Mouse (Mus musculus) urinary bladder, postnatal 4 days (tissue): ENCODE data around the gene Cyb561d2.

Source experiments
- DNase-seq, 2 experiments: peaks; one replicate each; pipeline ENCODE4 v3.0.0; 2021 to 2022; ENCODE audit warnings: low spot score in 2 of 2

Gene Cyb561d2

DNA sequence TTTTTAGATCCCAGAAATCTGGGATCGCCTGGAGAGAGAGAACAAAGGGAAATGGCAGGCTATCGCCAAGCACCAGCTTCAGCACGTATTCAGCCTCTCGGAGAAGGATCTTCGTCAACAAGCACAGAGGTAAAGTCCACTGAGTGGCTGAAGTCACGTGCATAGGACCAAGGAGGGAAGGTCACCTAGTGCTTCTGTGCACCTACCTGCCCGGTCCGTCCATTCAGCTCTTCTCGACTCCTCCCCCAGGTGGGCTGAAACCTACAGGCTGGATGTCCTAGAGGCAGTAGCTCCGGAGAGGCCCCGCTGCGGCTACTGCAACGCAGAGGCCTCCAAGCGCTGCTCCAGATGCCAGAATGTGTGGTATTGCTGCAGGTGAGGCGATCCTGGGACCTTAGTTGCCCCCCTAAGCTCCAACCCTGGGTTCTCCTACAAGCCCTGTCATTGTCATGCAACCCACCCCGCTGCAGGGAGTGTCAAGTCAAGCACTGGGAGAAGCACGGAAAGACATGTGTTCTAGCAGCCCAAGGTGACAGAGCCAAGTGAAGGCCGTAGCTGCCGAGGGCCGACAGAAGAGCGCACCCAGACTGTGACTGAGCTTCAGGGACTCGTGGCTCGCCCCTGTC lies 8.6 kb upstream of the Cyb561d2 start:
- no peak for DNase-seq

DNA sequence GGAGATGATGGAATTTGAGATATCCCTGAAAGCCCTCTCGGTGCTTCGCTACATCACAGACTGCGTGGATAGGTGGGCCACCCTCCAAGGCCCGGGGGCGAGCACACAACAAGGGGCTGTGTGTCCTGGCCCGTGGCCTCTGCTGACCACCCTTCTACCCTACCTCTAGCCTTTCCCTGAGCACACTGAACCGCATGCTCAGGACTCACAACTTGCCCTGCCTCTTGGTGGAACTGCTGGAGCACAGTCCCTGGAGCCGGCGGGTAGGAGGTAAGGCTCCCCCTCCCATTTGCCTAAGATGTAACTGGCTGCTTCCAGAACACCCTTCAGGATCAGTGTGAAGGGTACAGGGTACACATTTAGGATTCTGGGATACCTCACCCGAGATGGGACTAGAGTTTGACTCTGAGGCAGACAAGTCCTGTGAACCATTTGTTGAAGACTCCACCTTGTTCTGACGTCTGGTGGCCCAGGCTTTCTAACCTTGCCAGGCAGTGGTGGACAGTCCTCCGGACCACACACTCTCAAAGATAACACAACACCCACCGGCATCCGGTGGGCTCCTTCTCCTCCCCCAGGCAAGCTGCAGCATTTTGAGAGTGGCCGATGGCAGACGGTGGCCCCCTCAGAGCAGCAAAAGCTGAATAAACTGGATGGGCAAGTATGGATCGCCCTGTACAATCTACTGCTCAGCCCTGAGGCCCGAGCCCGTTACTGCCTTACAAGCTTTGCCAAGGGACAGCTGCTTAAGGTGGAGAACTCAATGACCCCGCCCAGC lies 7.5 kb upstream of the Cyb561d2 start:
- DNase-seq = no peak

DNA sequence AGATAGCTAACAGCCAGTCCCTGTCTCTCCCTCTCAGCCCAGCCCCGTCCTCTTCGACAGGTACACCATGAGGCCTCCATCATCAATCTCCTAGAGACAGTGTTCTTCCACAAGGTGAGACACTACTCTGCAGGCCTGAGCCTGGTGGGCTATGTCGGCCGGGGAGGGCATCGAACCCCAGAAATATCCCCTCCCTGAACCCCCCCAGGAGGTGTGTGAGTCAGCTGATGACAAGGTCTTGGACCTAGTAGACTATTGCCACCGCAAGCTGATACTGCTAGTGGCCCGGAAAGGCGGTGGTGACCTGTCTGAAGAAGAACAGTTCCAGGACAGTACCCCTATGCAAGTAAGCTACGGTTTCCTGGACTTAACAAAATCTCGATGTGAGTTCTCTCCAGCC lies 6.8 kb upstream of the Cyb561d2 start:
- DNase-seq = no peak

DNA sequence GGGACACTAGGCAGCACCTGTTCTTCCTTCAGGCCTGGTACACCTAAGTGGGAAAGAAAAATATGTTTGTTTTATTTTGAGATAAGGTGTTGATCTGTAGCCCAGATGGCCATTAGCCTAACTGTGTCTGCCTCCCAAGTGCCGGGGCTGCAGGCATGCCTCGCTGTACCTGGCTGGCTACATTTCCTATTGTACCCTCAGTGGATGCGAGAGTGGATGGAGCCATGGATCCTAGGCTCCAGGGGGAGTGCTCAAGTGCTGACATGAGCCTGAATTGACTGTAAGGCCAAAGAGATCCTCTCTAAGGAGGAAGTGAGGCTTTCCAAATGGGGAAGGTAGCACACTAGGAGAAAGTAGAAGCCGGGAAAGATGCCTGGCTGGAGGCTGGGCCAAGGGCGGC lies 6.0 kb upstream of the Cyb561d2 start:
- DNase-seq = no peak

DNA sequence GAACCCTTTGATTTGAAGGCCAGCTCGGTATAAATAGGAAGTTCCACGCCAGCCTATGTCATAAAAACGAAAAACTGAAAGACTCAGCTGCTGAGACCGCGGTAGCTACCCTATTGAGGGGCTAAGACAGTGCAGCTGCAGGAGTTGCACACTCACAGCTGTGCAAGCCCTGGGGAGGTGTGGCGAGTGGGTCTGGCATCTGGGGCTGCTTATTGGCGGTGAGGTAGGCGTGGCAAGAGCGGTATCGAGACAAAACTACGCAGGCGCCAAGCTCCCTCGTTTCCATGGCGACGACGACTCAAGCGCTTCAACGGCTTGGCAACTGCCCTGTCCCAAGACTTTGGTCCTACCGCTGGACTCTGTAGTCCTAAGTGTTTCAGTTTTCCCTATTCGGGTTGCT lies 5.0 kb upstream of the Cyb561d2 start, which contains the start of gene Zmynd10:
Gene Zmynd10, plus strand, starts transcription at position 273 of the 400 bp plus-strand sequence.
- peak; percentile 81 to 91 for DNase-seq

DNA sequence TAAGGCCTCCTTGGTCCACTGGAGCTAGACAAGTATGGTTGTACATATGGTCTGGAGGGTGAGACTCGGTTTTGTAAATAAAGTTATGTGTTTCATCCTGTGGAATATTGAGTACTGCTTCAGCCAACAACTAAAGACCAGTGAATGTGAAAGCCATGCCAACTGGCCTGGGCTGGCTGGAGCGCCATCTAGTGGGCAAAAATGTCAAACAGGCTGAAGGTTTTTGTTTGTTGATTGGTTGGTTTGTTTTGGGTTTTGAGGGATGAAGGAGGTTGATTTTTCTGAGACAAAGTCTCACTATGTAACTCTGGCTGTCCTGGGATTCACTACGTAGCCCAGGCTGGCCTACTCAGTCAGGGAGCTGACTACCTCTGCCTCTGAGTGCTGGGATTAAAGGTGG lies 3.6 kb upstream of the Cyb561d2 start:
- DNase-seq = peak in 1 of 2 experiments; percentile 78

DNA sequence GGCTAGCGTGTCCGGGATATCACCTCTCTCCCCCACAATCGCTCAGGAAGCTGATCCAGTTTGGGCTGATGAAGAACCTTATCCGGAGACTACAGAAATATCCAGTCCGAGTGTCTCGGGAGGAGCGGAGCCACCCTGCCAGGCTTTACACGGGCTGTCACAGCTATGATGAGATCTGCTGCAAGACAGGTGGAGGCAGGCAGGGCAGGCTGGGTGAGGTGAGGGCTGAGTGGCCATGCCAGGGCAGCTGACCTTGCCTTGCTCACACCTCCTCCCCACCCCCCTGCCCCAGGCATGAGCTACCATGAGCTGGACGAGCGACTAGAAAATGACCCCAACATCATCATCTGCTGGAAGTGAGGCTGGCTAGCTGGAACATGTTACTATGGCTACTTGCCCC lies 3.2 kb upstream of the Cyb561d2 start:
- no peak for DNase-seq

DNA sequence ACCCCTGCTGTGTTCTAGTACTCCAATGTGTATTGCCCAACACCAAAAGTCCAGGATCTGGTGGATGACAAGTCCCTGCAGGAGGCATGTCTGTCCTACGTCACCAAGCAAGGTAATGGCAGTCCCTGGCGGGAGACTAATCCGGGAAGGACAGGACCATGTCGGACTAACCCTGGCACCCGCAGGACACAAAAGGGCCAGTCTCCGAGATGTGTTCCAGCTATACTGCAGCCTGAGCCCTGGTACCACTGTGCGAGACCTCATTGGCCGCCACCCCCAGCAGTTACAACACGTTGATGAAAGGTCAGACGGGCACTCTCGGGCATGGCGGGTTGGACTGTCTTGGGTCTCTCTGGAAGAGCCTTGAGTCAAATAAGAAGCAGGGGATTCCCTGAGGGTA lies 2.7 kb upstream of the Cyb561d2 start:
- DNase-seq = no peak

DNA sequence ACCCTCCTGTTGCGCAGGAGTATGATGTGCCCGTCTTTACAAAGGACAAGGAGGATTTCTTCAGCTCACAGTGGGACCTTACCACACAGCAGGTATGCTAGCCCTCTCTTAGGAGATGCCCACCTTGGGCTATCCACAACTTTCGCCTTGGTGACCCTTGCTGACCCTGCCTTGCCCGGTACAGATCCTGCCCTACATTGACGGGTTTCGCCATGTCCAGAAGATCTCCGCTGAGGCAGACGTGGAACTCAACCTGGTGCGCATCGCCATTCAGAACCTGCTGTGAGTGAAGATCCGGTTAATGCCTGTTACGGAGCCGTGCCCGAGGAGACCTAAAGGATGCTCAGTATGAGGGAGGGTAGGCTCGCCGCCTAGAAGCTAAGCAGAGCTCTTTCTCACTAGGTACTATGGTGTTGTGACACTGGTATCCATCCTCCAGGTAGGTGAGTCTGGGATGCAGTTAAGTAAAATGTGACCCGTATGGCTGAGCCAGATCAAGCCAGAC lies 2.3 kb upstream of the Cyb561d2 start:
- DNase-seq = no peak

DNA sequence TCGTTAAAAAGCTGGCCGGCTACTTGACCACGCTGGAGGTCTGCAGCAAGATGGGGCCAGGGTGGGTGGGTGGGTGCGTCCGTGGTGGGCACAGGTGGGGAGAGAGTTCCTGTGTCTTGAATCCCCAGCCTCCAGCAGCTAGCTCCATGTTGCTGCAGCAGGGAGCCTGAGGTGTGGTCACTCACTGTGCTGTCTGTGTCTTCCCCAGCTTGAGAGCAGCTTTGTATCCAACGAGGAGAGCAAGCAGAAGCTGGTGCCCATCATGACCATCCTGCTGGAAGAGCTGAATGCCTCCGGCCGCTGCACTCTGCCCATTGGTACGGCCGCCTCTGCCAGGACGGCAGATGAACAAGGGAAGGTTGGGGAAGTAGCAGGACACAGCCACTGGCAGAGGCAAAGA lies 1.3 kb upstream of the Cyb561d2 start:
- DNase-seq = no peak

DNA sequence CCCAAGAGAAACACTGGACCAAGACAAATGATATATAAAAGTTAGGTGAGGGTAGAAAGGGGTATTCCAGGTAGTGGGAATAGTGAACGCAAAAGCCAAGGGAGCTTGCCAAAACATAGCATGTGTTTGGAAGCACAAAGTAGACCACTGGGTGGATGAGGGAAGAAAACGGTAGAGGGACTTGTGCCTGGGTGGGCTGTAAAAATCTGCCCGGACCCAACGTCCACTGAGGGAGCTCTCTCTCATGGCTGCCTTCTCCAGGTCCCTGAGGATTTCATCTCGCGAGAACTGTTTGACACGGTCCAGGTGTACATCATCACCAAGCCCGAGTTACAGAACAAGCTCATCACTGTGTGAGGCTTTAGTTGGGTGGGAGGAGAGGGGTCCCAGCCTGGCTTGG lies 728 bp upstream of the Cyb561d2 start:
- DNase-seq = no peak

DNA sequence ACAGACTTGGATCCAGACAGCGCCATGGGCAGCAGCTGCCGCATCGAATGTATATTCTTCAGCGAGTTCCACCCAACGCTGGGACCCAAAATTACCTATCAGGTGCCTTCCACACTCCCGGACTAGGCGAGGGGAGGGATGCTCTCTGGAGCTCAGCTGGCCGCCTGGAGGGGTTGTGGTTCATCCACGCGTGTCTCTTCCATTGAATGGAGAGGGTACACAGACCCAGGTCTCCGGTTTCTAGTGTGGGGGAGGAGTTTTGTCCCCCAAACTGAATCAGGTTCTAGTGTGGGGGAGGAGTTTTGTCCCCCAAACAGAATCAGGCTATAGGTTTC lies 326 bp upstream of the Cyb561d2 start:
- DNase-seq = no peak

DNA sequence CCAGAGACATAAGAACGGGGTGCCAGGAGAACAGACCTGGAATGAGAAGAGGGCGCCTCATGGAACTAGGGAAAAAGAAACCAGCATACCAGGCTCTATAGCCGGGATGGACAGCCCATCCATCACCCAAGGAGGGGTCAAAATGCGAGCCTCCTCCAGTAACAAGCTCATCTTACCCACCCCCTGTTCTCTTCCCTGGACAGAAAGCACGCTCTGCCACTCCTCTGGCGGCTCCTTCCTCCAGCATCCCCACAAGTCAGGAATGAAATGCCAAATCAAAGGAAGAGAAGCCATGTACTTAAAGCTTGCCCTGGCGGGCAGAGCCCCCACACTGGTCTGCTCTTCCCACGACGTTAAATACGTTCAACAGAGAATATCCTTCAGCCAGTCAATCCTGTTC lies 988 bp downstream of the Cyb561d2 start:
- no peak for DNase-seq

DNA sequence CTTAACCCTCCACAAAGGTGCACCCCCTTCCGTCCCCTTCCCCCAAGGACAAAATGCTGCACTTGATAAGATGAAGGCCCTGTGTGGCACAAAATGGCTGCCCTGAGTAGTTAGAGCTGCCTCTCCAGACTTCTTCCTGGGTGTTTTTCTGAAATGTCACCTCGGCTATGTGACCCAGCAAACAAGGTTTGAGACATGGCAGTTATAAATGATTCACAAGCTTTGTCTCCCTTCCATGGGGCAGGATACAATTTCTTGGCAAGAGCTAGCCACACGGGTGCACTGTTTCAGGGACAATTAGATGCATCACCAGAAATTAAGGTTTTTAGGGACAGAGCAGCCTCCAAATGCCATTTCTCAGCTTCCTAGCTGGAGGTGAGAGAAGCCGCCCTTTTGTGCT lies 1.6 kb downstream of the Cyb561d2 start:
- no peak for DNase-seq

DNA sequence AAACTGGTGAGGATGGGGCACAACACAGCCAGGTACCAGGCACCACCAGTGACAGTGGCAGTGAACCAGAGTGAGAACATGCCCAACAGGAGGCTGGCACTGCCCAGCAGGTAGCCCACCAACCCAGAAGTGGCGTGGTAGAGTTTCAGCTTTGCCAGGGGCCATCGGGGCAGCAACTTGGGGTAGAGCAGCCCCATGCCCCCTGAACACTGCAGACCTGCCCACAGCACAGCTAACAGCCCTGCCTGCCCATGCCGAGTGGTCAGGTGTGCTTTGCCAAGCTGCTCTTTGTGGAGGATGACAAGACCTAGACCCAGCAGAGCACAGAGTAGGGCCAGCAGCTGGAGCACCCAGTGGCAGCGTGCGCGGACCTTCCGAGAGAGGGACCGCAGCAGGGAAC lies 2.1 kb downstream of the Cyb561d2 start:
- no peak for DNase-seq

DNA sequence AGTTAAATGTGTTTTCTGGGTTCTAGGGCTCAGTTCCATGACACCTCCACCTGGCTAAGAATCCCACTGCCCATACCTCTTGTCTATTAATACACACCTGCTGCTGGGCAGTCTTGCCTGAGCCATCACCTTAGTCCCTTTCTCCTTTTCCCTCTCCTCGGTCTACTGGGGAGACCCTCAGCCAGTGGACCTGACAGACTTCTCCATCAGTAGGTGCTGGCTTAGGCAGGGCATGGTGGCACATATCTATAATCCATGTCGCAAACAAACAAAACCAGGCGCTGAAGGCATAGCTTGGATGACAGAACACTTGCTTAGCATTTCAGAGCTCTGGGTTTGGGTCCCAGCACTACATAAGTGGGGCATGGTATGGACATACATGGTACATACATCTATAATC lies 3.3 kb downstream of the Cyb561d2 start:
- DNase-seq = no peak

DNA sequence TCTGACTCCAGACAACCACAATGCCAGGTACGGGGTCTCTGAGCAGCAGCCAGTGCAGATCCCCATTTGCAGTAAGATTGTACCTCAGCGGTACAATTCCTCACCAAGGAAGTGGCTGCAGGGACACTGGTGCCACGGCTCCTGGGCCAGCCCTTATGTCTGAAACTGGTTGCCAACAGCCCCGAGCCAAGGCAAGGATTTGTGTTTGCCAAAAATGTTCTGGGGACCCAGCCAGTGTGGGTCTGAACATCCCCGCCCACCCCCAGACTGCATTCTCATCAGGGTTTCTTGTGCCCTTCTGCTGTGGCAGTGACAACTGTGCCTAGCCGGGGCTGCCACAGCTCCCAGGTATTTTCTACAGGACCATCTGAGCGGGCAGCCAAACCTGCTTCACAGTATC lies 3.8 kb downstream of the Cyb561d2 start:
- no peak for DNase-seq

DNA sequence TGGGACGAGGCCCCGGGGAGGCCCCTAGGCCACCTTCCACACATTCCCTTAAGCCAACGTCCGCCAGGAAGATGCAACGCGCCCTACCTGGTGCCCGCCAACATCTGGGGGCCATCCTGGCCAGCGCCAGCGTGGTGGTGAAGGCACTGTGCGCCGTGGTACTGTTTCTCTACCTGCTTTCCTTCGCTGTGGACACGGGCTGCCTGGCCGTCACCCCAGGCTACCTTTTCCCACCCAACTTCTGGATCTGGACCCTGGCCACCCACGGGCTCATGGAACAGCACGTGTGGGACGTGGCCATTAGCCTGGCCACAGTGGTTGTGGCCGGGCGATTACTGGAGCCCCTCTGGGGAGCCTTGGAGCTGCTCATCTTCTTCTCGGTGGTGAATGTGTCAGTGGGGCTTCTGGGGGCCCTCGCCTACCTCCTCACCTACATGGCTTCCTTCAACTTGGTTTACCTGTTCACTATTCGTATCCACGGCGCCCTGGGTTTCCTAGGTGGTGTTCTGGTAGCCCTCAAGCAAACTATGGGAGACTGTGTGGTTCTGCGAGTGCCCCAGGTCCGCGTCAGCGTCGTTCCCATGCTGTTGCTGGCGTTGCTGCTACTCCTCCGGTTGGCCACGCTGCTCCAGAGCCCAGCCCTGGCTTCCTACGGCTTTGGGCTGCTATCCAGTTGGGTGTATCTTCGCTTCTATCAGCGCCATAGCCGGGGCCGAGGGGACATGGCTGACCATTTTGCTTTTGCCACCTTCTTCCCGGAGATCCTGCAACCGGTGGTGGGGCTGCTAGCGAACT lies 7.4 kb downstream of the Cyb561d2 start:
- no peak for DNase-seq

DNA sequence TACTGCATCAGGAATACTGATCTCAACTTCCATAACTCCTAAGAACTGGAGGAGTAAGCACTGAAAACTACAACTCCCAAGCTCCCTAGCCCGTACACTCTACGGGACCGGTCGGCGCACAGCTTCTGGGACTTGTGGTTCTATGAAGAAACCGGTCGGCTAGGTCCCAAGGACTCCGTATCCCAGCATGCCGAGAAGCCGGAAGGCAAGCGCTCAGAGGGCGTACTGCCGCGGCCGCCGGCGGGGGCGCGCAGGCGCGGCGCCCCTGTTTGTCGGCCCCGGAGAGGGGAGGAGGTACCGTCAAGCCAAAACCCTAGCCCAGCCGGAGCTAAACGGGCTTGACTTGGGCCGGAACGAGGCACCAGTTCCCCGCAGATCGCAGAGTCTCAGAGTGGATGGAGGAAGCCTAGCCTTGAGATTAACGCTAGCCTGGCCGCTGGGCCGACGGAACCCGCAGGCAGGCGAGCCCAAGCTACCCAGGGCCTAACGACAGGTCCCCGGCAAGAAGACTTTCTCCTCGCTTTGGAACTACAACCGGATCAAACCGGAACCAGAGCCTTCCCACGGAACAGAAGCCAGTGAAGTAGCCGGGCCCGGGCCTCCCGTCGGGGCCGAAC lies 8.1 kb downstream of the Cyb561d2 start, which contains the start of gene Tmem115:
Gene Tmem115, plus strand, starts transcription at position 155 of the 617 bp plus-strand sequence.
- DNase-seq = peak; percentile 89 to 93

DNA sequence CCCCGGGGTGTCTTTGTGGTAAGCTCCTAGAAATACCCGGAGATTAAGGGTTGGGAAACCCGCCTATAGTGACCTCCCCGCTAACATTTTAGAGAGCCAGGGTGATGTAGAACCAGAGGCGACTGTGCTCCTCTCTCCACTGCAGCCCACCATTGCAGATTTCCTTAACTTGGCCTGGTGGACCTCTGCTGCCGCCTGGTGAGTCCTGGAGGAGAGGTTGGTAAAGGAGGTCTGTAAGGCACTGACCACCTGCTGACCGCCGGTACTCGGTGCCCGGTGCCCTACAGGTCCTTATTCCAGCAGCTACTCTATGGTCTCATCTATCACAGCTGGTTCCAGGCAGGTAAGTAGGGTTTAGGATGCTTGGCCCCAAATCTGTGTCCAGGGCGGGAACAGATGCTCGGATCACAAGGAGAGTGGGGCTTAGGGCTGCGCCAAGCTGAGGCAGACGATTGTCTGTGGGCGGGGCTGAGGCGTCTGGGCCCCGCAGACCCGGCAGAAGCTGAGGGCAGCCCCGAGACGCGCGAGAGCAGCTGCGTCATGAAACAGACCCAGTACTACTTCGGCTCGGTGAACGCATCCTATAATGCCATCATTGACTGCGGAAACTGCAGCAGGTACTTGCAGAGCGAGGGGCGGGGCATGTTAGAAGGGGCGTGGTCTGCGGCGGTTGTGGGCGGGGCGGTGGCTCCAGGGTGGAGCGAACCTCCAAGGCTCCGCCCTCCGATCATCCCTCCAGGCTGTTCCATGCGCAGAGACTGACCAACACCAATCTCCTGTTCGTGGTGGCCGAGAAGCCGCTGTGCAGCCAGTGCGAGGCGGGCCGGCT lies 15.6 kb downstream of the Cyb561d2 start:
- peak; percentile 82 to 90 for DNase-seq

DNA sequence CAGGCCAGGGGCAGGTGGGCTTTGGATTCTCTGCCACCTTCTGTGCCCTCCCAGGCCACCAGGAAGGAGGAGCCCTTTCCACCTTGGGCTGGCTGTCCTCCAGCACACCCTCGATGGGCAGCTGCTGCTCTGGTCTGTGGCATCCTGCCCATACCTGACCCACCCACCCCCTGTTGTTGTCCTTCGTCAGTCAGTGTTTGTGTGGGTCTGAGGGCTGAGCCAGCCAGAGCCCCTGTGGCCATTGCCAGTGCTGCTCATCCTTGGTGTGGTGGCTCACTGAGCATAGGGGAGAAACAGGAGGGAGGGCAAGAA lies 19.6 kb downstream of the Cyb561d2 start:
- DNase-seq = no peak
